Mouse (Mus musculus) megakaryocyte, embryonic 14.5 days (primary cell): ENCODE data around the gene Ssh2. TPM values are rescaled to one million over a fixed set of nuclear protein-coding genes. Genes with fewer than 3 reads are reported as not detected.

Source experiments
- H3K27me3 ChIP-seq: replicated peaks from 2 replicates; pipeline ENCODE3; 2012; ENCODE audit warnings: inconsistent platforms
- H3K36me3 ChIP-seq: replicated peaks from 2 replicates; pipeline ENCODE3; 2012; ENCODE audit warnings: low read length, inconsistent platforms, mixed read lengths
- H3K4me1 ChIP-seq: 2 replicates; pipeline ENCODE4 v1.6.1; 2012; ENCODE audit warnings: inconsistent platforms
- H3K4me3 ChIP-seq: replicated peaks from 2 replicates; pipeline ENCODE3; 2012; ENCODE audit warnings: moderate library complexity, mild to moderate bottlenecking, inconsistent platforms
- H3K9me3 ChIP-seq: 2 replicates; pipeline ENCODE4 v1.6.1; 2012; ENCODE audit warnings: inconsistent platforms
- FLI1 ChIP-seq: IDR thresholded peaks from 2 replicates; pipeline ENCODE4 v1.6.1; 2012; ENCODE audit warnings: low read length, inconsistent platforms, mixed read lengths
- GATA1 ChIP-seq: IDR thresholded peaks from 3 replicates; pipeline ENCODE4 v1.6.1; 2012; ENCODE audit warnings: mixed read lengths, low read length, inconsistent platforms, borderline replicate concordance
- polyA plus RNA-seq: library from polyadenylated mRNA; stranded (reverse); fragments of >175 nt; gene quantifications from 2 replicates; pipeline ENCODE4 v1.2.3, GENCODE M21; 2012; ENCODE audit warnings: low replicate concordance; ENCODE audit not compliant: insufficient read depth

Gene Ssh2
- polyA plus RNA-seq, 1 experiment = 12.1 TPM

- Histone ChIP-seq H3K4me1 (peaks cover 2% of the 10 kb centered on the region; the same call in 1 of the 2 replicates), H3K36me3 (peaks cover 69% of the 10 kb centered on the region), H3K4me3 (no peak overlapping the region), H3K9me3 (no peaks in the 10 kb centered on the region), H3K27me3 (no peaks in the 10 kb centered on the region)
- TF ChIP-seq FLI1 = no peak
- no peak for TF ChIP-seq GATA1
These were observed 179.5 kb downstream of the Ssh2 start for GRCm38 (mm10) chr11:77395539-77395938.

DNA sequence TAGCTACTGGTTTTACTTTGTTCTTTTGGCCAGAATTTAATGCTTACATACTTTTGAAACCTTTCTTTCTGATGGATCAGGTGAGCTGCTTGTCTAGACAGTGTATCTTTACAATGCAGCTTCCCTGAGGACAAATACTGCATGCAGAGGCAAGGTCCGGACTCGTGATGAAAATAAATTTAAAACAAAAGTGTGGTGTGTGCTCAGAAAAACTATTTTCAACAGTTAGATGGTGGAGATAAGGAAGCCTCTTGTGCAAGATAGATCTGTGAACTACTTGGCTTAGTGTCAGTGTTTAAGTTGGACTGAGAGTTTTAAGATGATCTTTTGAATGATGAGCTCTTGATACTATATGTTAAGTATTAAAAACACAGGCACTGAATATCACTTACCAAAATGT lies 186.4 kb downstream of the Ssh2 start:
- TF ChIP-seq GATA1 = no peak
- TF ChIP-seq FLI1 = no peak
- H3K36me3 ChIP-seq = peaks cover 46% of the 10 kb centered on the region
- no peaks in the 10 kb centered on the region for H3K27me3 ChIP-seq
- no peaks in the 10 kb centered on the region for H3K9me3 ChIP-seq
- peaks cover 36% of the 10 kb centered on the region for H3K4me1 ChIP-seq
- no peak overlapping the region for H3K4me3 ChIP-seq

GRCm38 (mm10) chr11:77406329-77406728 lies 190.2 kb downstream of the Ssh2 start:
- Histone ChIP-seq H3K27me3 (no peaks in the 10 kb centered on the region), H3K4me1 (peaks cover 67% of the 10 kb centered on the region), H3K9me3 (no peaks in the 10 kb centered on the region), H3K36me3 (peaks cover 35% of the 10 kb centered on the region), H3K4me3 (no peak overlapping the region)
- TF ChIP-seq GATA1 = no peak
- TF ChIP-seq FLI1 = no peak

GRCm38 (mm10) chr11:77409879-77410278 lies 193.8 kb downstream of the Ssh2 start:
- Histone ChIP-seq H3K4me1 (peaks cover 74% of the 10 kb centered on the region), H3K36me3 (peaks cover 31% of the 10 kb centered on the region)

DNA sequence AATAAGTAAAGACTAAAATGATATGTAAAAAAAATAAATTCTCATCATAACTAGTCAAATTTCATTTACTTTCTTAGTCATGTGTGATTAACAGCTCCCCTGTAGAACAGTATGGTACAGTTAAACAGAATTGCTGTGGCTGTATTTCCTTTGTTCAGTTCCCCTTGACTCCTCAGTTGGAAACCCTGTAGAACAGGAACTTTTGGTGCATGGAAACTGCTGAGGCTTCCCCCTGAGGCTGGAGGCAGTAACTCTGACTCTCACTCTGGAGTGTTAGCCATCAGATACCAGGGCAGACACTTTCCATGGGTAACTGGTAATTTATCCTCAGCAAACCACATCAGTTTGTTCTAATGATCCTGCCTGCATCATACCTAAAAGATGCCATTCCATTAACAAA lies 195.2 kb downstream of the Ssh2 start:
- no peaks in the 10 kb centered on the region for H3K9me3 ChIP-seq
- H3K27me3 ChIP-seq = no peaks in the 10 kb centered on the region
- H3K4me1 ChIP-seq = peaks cover 79% of the 10 kb centered on the region
- no peak for TF ChIP-seq GATA1
- peaks cover 31% of the 10 kb centered on the region for H3K36me3 ChIP-seq
- no peak overlapping the region for H3K4me3 ChIP-seq

More at GRCm38 (mm10) chr11:77409879-77410278, 193.8 kb downstream of the Ssh2 start:
- H3K27me3 ChIP-seq = no peaks in the 10 kb centered on the region
- H3K9me3 ChIP-seq = no peaks in the 10 kb centered on the region
- TF ChIP-seq FLI1 = peak; percentile 62; the same call in 1 of the 2 replicates
- peak; percentile 21; the same call in 1 of the 3 replicates for TF ChIP-seq GATA1
- peak overlapping the region; percentile 29 for H3K4me3 ChIP-seq

DNA sequence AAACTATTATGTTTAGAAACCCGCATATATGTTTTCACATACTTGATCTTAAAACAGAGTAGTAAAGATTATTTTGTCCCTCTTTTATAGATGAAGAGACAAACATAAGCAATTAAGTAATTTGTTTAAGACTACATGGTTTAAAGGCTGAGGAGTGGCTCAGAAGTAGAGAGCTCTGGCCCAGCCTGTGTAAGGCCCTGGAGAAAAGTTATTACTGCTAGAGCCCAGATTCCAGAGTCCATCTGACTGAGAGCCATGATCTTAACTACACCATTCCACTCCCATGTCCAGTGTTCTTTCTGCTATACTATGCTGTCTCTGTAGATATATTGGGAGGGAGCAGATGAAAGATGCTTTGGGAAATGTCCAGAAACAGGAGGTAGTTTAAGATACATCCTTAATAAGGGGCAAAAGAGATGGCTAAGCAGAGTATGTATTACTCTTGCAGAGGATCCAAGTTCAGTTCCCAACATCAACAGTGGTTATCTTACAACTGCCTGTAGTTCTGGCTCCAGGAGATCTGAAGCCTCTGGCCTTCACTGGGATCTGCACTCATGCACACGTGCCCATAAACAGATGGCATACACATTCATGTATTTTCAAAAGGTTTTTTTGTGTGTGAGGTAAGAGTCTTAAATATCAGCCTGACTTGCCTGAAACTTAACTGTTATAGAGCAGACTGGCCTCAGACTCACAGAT lies 198.2 kb downstream of the Ssh2 start:
- Histone ChIP-seq H3K27me3 (no peaks in the 10 kb centered on the region), H3K36me3 (peaks cover 25% of the 10 kb centered on the region), H3K4me3 (no peak overlapping the region), H3K4me1 (peaks cover 78% of the 10 kb centered on the region), H3K9me3 (no peaks in the 10 kb centered on the region)
- TF ChIP-seq FLI1 = no peak
- TF ChIP-seq GATA1 = no peak

DNA sequence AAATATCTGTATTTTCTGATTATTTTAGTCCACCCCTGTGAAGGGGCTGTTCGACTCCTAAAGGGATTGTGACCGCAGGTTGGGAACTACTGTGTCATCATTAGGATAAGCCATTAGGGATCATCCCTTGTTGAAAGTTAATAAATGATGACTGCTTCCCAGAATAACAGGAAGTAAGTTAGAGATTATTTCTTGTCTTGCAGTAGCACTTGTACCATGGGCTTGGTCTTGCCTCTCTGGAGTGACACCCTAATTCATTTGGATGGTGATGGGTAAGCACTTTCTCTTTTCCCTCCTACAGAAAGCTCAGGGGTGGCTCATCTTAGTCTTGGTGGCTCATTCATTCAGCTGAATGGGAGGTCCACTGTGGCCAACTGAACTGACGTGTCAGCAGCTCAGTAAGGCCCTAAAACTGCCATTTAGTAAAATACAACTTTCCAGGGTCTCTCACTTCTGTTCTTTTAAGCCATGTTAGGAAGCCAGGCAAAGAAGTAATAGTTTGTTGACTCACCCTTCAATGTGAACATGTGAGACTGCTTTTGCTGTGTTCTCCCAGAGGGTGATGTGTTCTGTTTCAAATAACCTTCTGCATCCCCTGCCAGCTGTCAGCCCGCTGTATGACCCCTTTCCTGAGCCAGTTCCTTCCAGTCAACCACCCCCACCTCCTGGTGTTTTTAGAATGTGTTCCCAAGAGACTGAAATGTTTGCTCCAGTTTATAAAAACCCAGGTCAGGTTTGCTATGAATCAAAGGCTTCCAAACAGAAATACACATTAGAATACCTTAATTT lies 200.3 kb downstream of the Ssh2 start:
- TF ChIP-seq FLI1 = no peak
- TF ChIP-seq GATA1 = no peak
- peaks cover 62% of the 10 kb centered on the region for H3K4me1 ChIP-seq
- H3K9me3 ChIP-seq = no peaks in the 10 kb centered on the region
- no peaks in the 10 kb centered on the region for H3K27me3 ChIP-seq
- peak overlapping the region; percentile 64 for H3K4me3 ChIP-seq
- H3K36me3 ChIP-seq = peaks cover 32% of the 10 kb centered on the region

DNA sequence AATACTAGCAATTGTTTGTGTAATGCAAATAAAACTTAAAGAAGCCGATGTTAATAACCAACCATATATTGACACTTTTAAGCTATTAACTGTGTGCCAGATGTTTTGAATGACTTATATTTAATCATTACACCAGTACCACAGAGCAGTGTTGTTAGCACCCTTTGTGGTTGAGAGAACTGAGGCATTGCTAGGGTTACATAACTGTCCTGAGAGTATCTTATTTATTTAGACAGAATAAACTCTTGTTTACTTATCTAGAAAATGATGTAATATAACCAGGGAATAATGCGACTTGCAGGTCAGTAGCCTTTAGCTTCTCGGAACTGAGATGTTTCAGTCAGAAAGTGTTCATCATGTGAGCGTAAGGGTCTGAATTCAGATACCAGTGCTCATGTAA lies 201.9 kb downstream of the Ssh2 start:
- no peaks in the 10 kb centered on the region for H3K27me3 ChIP-seq
- H3K4me3 ChIP-seq = no peak overlapping the region
- H3K36me3 ChIP-seq = peaks cover 48% of the 10 kb centered on the region
- peaks cover 59% of the 10 kb centered on the region for H3K4me1 ChIP-seq
- no peaks in the 10 kb centered on the region for H3K9me3 ChIP-seq
- no peak for TF ChIP-seq FLI1
- no peak for TF ChIP-seq GATA1

- Histone ChIP-seq H3K4me3 (peak overlapping the region; percentile 73), H3K36me3 (peaks cover 78% of the 10 kb centered on the region), H3K4me1 (peaks cover 24% of the 10 kb centered on the region), H3K27me3 (no peaks in the 10 kb centered on the region), H3K9me3 (no peaks in the 10 kb centered on the region)
- TF ChIP-seq FLI1 (no peak), GATA1 (no peak)
These were observed 207.2 kb downstream of the Ssh2 start for GRCm38 (mm10) chr11:77423175-77423859.

DNA sequence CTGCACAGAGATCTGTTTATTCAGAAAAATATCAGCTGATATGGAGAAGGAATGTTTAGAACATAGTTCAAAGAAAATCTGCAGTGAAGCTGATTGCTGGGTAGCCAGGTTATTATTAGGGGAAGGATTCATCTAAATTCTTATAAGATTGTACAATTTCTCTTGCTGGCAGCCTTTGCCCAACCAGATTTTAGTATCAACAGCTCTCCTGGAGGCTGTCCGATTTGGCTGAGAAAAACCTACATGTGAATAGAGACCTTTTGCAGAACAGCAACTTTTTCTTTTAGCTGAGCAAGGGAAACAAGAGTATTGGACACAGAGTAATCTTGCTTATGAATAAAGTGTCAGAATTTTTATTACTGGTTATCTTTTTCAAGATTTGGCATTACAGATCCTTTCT lies 212.4 kb downstream of the Ssh2 start:
- peaks cover 73% of the 10 kb centered on the region for H3K36me3 ChIP-seq

More for the DNA sequence above, 212.4 kb downstream of the Ssh2 start:
- no peak for TF ChIP-seq GATA1
- no peak for TF ChIP-seq FLI1
- H3K4me1 ChIP-seq = peaks cover 13% of the 10 kb centered on the region
- H3K4me3 ChIP-seq = no peak overlapping the region
- H3K27me3 ChIP-seq = no peaks in the 10 kb centered on the region
- H3K9me3 ChIP-seq = no peaks in the 10 kb centered on the region
